Mouse (Mus musculus): ENCODE data around the gene Crb3. TPM values are rescaled to one million over a fixed set of nuclear protein-coding genes. Genes with fewer than 3 reads are reported as not detected.

Gene Crb3
- total and polyA plus RNA-seq, 3 experiments: 0.25 TPM; not detected in 2

- Histone ChIP-seq H3K4me3 (replicated peaks in 1 of 3; ENCODE audit: low read depth in 2 of 3, low read length in 2 of 3, poor library complexity in 1 of 3) (peak within 1 kb of the TSS; percentile 82 to 95 (median 83)), H3K4me1 (ENCODE audit: control insufficient read depth in 1 of 2, insufficient read depth in 2 of 2) (peaks cover 7 to 34% of the 10 kb centered on the region in 2 experiments; a peak in 3 of 4 replicates), H3K36me3 (replicated peaks in 1 of 2; ENCODE audit: control insufficient read depth in 1 of 2, insufficient read depth in 1 of 2, low read length in 1 of 2) (peaks cover 26 to 32% of the 10 kb centered on the region in 2 experiments), H3K27me3 (replicated peaks) (no peaks in the 10 kb centered on the region), H3K9me3 (replicated peaks; ENCODE audit: low read length) (no peaks in the 10 kb centered on the region), H3K9ac (ENCODE audit: insufficient read depth, low read depth) (peak within 1 kb of the TSS; percentile 100), H3K27ac (ENCODE audit: insufficient read depth, low read depth) (peak within 1 kb of the TSS; percentile 31), H3K79me2 (replicated peaks; ENCODE audit: control insufficient read depth, extremely low read depth, insufficient read depth, poor library complexity, severe bottlenecking) (peaks cover 47% of the 10 kb centered on the region), H3K4me2 (ENCODE audit: insufficient read depth, low read depth, poor library complexity, severe bottlenecking) (peak within 1 kb of the TSS; percentile 99)
- DNase-seq (ENCODE audit: extremely low read depth): no peak
- in situ Hi-C loops (cut with MboI; ENCODE audit: low pct_ligation_motif_present, low pct_unique_long_range_greater_than_20kb, low sequenced_read_pairs) (no loop called here), dilution Hi-C loops (cut with MboI; ENCODE audit: extremely low pct_ligation_motif_present, extremely low pct_unique_long_range_greater_than_20kb, low sequenced_read_pairs) (no loop called here)
- TF ChIP-seq ZMIZ1 (IDR thresholded peaks at IDR 0.05; ENCODE audit: low read depth, low read length) (peak; percentile 51; the same call in 1 of the 2 replicates), TCF12 (IDR thresholded peaks at IDR 0.05; ENCODE audit: low read depth, low read length) (peak; percentile 52; the same call in 1 of the 2 replicates), MAZ (IDR thresholded peaks at IDR 0.05; ENCODE audit: low read depth, low read length) (peak; percentile 82), UBTF (IDR thresholded peaks at IDR 0.05; ENCODE audit: low read depth, low read length) (0 out of 2 replicates have a peak, but pooled peaks have one; percentile 43), POLR2A (IDR thresholded peaks at IDR 0.05; ENCODE audit: low read depth, low read length) (peak; percentile 73), MXI1 (IDR thresholded peaks at IDR 0.05; ENCODE audit: low read depth, low read length) (peak; percentile 26), ZC3H11A (IDR thresholded peaks at IDR 0.05; ENCODE audit: low read depth, low read length) (no peak), USF1 (IDR thresholded peaks at IDR 0.05; ENCODE audit: low read depth, low read length) (peak; percentile 81), MEF2A (IDR thresholded peaks at IDR 0.05; ENCODE audit: borderline replicate concordance, low read depth, low read length) (no peak), JUND (conservative IDR thresholded peaks at IDR 0.05; ENCODE audit: low read depth, low read length) (no peak), NRF1 (IDR thresholded peaks at IDR 0.05; ENCODE audit: low read depth, low read length) (peak; percentile 76), BHLHE40 (IDR thresholded peaks at IDR 0.05; ENCODE audit: low read depth, low read length) (0 out of 2 replicates have a peak, but pooled peaks have one; percentile 22), ELF1 (IDR thresholded peaks at IDR 0.05; ENCODE audit: low read depth, low read length) (peak; percentile 31; the same call in 1 of the 2 replicates), NELFE (IDR thresholded peaks at IDR 0.05; ENCODE audit: low read depth, low read length) (peak; percentile 60; the same call in 1 of the 2 replicates), TBP (conservative IDR thresholded peaks at IDR 0.05; ENCODE audit: low read depth, low read length) (no peak), IRF4 (IDR thresholded peaks at IDR 0.05; ENCODE audit: low read depth, low read length) (peak; percentile 23; the same call in 1 of the 2 replicates)
Observed at GRCm38 (mm10) chr17:57030931-57031660, 27.8 kb upstream of the Crb3 start, which contains the start of gene Khsrp. TSS of gene Khsrp (minus strand) at chr17:57031522.

- Histone ChIP-seq H3K9me3 (replicated peaks; ENCODE audit: low read length) (no peaks in the 10 kb centered on the region), H3K79me2 (replicated peaks; ENCODE audit: control insufficient read depth, extremely low read depth, insufficient read depth, poor library complexity, severe bottlenecking) (peaks cover 42% of the 10 kb centered on the region), H3K4me2 (ENCODE audit: insufficient read depth, low read depth, poor library complexity, severe bottlenecking) (peak overlapping the region; percentile 68), H3K27ac (ENCODE audit: insufficient read depth, low read depth) (peak overlapping the region; percentile 26; the same call in 1 of the 2 replicates), H3K4me1 (ENCODE audit: control insufficient read depth in 1 of 2, insufficient read depth in 2 of 2) (peaks cover 7 to 34% of the 10 kb centered on the region in 2 experiments; a peak in 3 of 4 replicates), H3K27me3 (replicated peaks) (no peaks in the 10 kb centered on the region), H3K9ac (ENCODE audit: insufficient read depth, low read depth) (peak overlapping the region; percentile 95), H3K4me3 (replicated peaks in 1 of 3; ENCODE audit: low read depth in 2 of 3, low read length in 2 of 3, poor library complexity in 1 of 3) (peak overlapping the region; percentile 35 to 83 (median 66)), H3K36me3 (replicated peaks in 1 of 2; ENCODE audit: control insufficient read depth in 1 of 2, insufficient read depth in 1 of 2, low read length in 1 of 2) (peaks cover 18 to 25% of the 10 kb centered on the region in 2 experiments)
- in situ Hi-C loops (cut with MboI; ENCODE audit: low pct_ligation_motif_present, low pct_unique_long_range_greater_than_20kb, low sequenced_read_pairs) (no loop called here), dilution Hi-C loops (cut with MboI; ENCODE audit: extremely low pct_ligation_motif_present, extremely low pct_unique_long_range_greater_than_20kb, low sequenced_read_pairs) (no loop called here)
- DNase-seq (ENCODE audit: extremely low read depth): peak; percentile 100
- TF ChIP-seq ZC3H11A (IDR thresholded peaks at IDR 0.05; ENCODE audit: low read depth, low read length) (no peak), RCOR1 (conservative IDR thresholded peaks at IDR 0.05; ENCODE audit: low read depth, low read length) (no peak), SIN3A (IDR thresholded peaks at IDR 0.05; ENCODE audit: low read length) (no peak), CTCF (conservative IDR thresholded peaks at IDR 0.05 in 1 of 2, IDR thresholded peaks at IDR 0.05 in 1 of 2; ENCODE audit: low read depth in 2 of 2, low read length in 2 of 2) (no peak), JUND (conservative IDR thresholded peaks at IDR 0.05; ENCODE audit: low read depth, low read length) (0 out of 2 replicates have a peak, but pooled peaks have one; percentile 25), JUN (IDR thresholded peaks at IDR 0.05; ENCODE audit: insufficient read depth, low read depth, low read length) (no peak), RAD21 (IDR thresholded peaks at IDR 0.05; ENCODE audit: low read depth, low read length) (no peak), NRF1 (IDR thresholded peaks at IDR 0.05; ENCODE audit: low read depth, low read length) (peak; percentile 65), UBTF (IDR thresholded peaks at IDR 0.05; ENCODE audit: low read depth, low read length) (no peak), NELFE (IDR thresholded peaks at IDR 0.05; ENCODE audit: low read depth, low read length) (peak; percentile 87), KAT2A (IDR thresholded peaks at IDR 0.05; ENCODE audit: insufficient replicate concordance, low read length) (peak; percentile 80), MAZ (IDR thresholded peaks at IDR 0.05; ENCODE audit: low read depth, low read length) (0 out of 2 replicates have a peak, but pooled peaks have one; percentile 47), EP300 (IDR thresholded peaks at IDR 0.05; ENCODE audit: low read length) (no peak), POLR2AphosphoS2 (IDR thresholded peaks at IDR 0.05; ENCODE audit: low read depth, low read length) (no peak), POLR2A (IDR thresholded peaks at IDR 0.05; ENCODE audit: low read depth, low read length) (peak; percentile 91), TCF12 (IDR thresholded peaks at IDR 0.05; ENCODE audit: low read depth, low read length) (peak; percentile 80; the same call in 1 of the 2 replicates), ZMIZ1 (IDR thresholded peaks at IDR 0.05; ENCODE audit: low read depth, low read length) (peak; percentile 81), SMC3 (IDR thresholded peaks at IDR 0.05; ENCODE audit: low read depth, low read length) (no peak), USF2 (conservative IDR thresholded peaks at IDR 0.05; ENCODE audit: low read depth, low read length) (peak; percentile 97)
Observed at GRCm38 (mm10) chr17:57031661-57032420, 27.1 kb upstream of the Crb3 start.

Data from CH12.LX (cell line).